Mouse (Mus musculus) lung, postnatal 0 days (tissue): ENCODE data around the gene Mylip. TPM values are rescaled to one million over a fixed set of nuclear protein-coding genes. Genes with fewer than 3 reads are reported as not detected.

Source experiments
- ATAC-seq: fragments of 200-750 bp; cut with Nextera tagmentation; 2 replicates; pipeline ENCODE4 v1.8.0; 2017; ENCODE audit warnings: moderate library complexity
- DNase-seq: peaks from one replicate; pipeline ENCODE4 v3.0.0-alpha.2; 2016; ENCODE audit warnings: low spot score
- H3K27ac ChIP-seq: fragments of 300-500 bp; sonication (generic); 2 replicates; pipeline ENCODE4 v1.5.1; 2014; ENCODE audit warnings: antibody characterized with exemption, mild to moderate bottlenecking, low read length, mixed read lengths
- H3K27me3 ChIP-seq: fragments of 300-500 bp; sonication (generic); replicated peaks from 2 replicates; pipeline ENCODE4 v1.6.1; 2014; ENCODE audit warnings: low read length, mixed read lengths; ENCODE audit not compliant: insufficient read depth
- H3K36me3 ChIP-seq: fragments of 300-500 bp; sonication (generic); 2 replicates; pipeline ENCODE4 v1.6.1; 2014; ENCODE audit warnings: low read length, mixed read lengths; ENCODE audit not compliant: insufficient read depth
- H3K4me1 ChIP-seq: fragments of 300-500 bp; sonication (generic); 2 replicates; pipeline ENCODE4 v1.6.1; 2014; ENCODE audit warnings: antibody characterized with exemption, low read depth, low read length, mixed read lengths; ENCODE audit not compliant: insufficient read depth
- H3K4me2 ChIP-seq: fragments of 300-500 bp; sonication (generic); replicated peaks from 2 replicates; pipeline ENCODE4 v1.6.1; 2014; ENCODE audit warnings: low read depth, mild to moderate bottlenecking, low read length, moderate library complexity, mixed read lengths
- H3K4me3 ChIP-seq: fragments of 300-500 bp; sonication (generic); 2 replicates; pipeline ENCODE4 v1.5.1; 2014; ENCODE audit warnings: low read depth, low read length
- H3K9ac ChIP-seq: fragments of 300-500 bp; sonication (generic); replicated peaks from 2 replicates; pipeline ENCODE4 v1.6.1; 2014; ENCODE audit warnings: low read depth, mild to moderate bottlenecking
- H3K9me3 ChIP-seq: fragments of 300-500 bp; sonication (generic); 2 replicates; pipeline ENCODE4 v1.6.1; 2016; ENCODE audit warnings: low read length, mixed read lengths
- CTCF ChIP-seq: IDR thresholded peaks from 2 replicates; pipeline ENCODE4 v1.5.1; 2016; ENCODE audit warnings: antibody characterized with exemption, mild to moderate bottlenecking
- EP300 ChIP-seq: IDR thresholded peaks from 2 replicates; pipeline ENCODE4 v1.6.1; 2016; ENCODE audit warnings: antibody characterized with exemption, mild to moderate bottlenecking, control low read depth
- WGBS: fragments of 180-500 bp; shearing (Covaris S2); extraction: QIAGEN DNeasy Blood & Tissue Kit; methylation state at CpG from one replicate; pipeline ENCODE4 v1.1.7; 2014; 5-methylcytosine and 5-hydroxymethylcytosine counted together
- polyA plus RNA-seq: library from polyadenylated mRNA; unstranded; fragments of >200 nt; fragmentation: Nextera tagmentation; extraction: Ambion mirVana; gene quantifications from 2 replicates; pipeline ENCODE4 v1.2.1, GENCODE M21; 2015

Gene Mylip
- polyA plus RNA-seq, 1 experiment from 2014 or later, result 6.8 TPM

DNA sequence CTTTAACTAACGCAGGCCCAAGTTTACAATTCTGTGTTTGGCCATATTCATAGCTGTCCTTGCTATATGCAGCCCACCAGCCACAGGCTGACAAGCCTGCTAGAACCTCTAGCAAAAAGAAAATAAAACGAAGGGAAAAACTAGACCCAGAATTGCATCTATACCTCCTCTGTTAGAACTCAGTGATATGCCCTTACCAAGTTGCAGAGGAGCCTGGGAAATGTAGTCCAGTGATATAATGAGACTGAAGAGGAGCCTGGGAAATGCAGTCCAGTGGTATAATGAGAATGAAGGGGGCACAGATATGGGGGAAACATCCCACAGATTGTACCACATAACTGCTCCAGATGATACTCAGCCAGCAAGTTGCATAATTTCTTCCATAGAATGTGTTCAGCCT is 34.7 kb upstream of the Mylip start:
- Histone ChIP-seq H3K9ac (no peak overlapping the region), H3K36me3 (no peaks in the 10 kb centered on the region), H3K4me1 (no peaks in the 10 kb centered on the region), H3K27me3 (no peaks in the 10 kb centered on the region), H3K27ac (no peak overlapping the region), H3K4me2 (no peak overlapping the region), H3K4me3 (no peak overlapping the region), H3K9me3 (no peaks in the 10 kb centered on the region)
- WGBS, result 76% methylated on average over 2 of the region's 2 CpGs
- no peak for TF ChIP-seq EP300
- no peak for TF ChIP-seq CTCF
- peak; percentile 21 for DNase-seq
- ATAC-seq, result no peak

DNA sequence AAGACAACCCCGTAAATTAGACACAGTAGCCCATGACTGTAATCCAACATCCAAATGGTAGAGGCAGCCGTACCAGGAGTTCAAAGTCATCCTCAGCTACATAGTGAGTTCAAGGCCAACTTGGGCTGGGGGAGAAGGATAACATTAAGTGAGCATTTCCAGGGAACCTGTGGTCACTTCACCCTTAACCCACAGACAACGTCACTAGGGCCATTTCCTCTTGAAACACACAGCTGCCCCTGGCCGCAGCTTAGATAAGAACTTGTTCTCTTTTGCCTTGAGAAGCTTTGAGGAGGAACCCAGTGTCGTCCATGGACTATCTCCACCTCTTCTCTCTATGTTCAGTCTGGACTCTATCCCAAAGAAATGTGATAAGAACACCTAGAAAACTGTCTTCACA is 31.3 kb upstream of the Mylip start:
- no peak overlapping the region for H3K4me3 ChIP-seq
- 76% methylated on average over 5 of the region's 5 CpGs for WGBS
- ATAC-seq, result no peak
- H3K9me3 ChIP-seq, result no peaks in the 10 kb centered on the region
- no peaks in the 10 kb centered on the region for H3K27me3 ChIP-seq
- TF ChIP-seq EP300 (no peak), CTCF (no peak)
- H3K4me2 ChIP-seq, result no peak overlapping the region
- H3K27ac ChIP-seq, result no peak overlapping the region
- no peaks in the 10 kb centered on the region for H3K4me1 ChIP-seq
- no peak overlapping the region for H3K9ac ChIP-seq
- H3K36me3 ChIP-seq, result no peaks in the 10 kb centered on the region
- DNase-seq, result no peak

DNA sequence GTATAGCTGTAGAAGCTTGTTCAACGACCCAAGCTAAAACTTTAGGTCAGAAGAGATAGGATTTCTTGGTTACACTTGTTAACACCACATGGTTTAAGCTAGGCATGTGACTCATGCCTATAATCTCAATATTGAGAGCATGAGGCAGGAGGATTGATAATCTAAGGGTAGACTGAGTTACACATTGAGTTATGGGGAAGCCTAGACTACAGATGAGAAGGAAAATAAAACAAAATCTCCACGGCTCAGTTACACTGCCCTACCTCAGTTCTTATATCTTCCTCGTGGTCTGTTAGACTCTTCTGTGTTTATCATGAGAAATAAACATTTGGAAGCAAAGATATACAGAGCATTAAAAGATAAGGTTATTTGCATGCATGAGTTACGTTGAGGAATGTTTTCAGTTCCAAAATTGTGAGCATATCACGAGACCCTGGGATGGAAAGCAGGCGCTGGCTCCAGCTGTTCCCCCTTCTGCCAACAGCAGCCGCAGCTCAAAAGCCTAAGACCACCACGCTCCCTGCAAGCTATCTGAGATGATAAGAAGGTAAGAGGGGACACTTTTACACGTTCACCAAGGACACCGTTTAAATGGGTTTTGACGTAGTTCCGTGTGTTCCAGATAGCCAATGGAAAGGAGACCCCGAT is 30.7 kb upstream of the Mylip start:
- Histone ChIP-seq H3K27ac (no peak overlapping the region), H3K4me2 (no peak overlapping the region), H3K9me3 (no peaks in the 10 kb centered on the region), H3K36me3 (no peaks in the 10 kb centered on the region), H3K9ac (no peak overlapping the region), H3K4me1 (no peaks in the 10 kb centered on the region), H3K4me3 (no peak overlapping the region), H3K27me3 (no peaks in the 10 kb centered on the region)
- ATAC-seq (no peak), DNase-seq (peak; percentile 7)
- TF ChIP-seq EP300 (no peak), CTCF (no peak)
- WGBS, result 59% methylated on average over 13 of the region's 13 CpGs

DNA sequence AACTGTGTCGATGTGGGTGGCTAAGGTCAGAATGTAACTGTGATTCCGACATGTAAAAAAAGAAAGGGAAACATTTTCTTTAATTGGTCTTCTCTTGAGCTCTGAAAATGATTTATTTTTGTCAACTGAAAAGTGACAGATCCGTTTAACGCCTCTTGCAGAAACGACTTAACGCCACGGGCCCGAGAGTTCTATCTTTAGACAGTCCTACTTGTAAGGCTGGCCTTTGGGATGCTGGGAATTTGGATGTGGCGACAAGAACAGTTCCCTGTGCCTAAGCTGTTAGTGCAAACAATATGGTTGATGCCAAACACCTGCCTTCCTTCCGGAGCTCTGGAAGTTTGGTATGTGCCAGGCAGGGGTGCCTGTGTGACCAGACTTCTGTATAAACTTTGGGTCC is 23.8 kb upstream of the Mylip start:
- no peak for DNase-seq
- no peak for TF ChIP-seq CTCF
- ATAC-seq, result no peak
- WGBS, result 75% methylated on average over 10 of the region's 10 CpGs
- no peak overlapping the region for H3K4me2 ChIP-seq
- H3K27ac ChIP-seq, result no peak overlapping the region
- no peaks in the 10 kb centered on the region for H3K27me3 ChIP-seq
- no peak overlapping the region for H3K9ac ChIP-seq
- no peaks in the 10 kb centered on the region for H3K4me1 ChIP-seq
- no peaks in the 10 kb centered on the region for H3K36me3 ChIP-seq
- no peaks in the 10 kb centered on the region for H3K9me3 ChIP-seq
- H3K4me3 ChIP-seq, result no peak overlapping the region

DNA sequence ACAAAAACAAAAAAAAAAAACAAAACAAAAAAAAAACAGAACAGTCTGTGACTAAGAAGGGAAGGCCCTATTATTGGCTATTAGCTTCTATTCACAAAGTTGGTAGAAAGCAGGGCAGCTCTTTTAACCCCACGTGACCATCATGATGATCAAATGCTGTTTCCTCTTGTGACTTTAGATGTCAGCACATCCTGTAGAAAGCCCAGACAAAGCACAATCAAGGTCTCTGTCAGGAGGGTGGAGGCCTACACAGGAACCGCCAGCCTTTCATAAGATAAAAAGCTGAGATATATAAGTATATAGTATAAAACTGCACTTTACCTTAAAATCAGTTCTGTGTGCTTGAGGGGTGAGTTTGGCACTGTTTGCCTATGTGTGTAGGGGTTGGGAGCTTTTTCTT is 17.9 kb upstream of the Mylip start:
- 51% methylated on average over 2 of the region's 2 CpGs for WGBS
- no peak for ATAC-seq
- no peak overlapping the region for H3K9ac ChIP-seq
- peak; percentile 40 for DNase-seq
- H3K27me3 ChIP-seq, result no peaks in the 10 kb centered on the region
- no peak for TF ChIP-seq EP300
- no peak overlapping the region for H3K4me2 ChIP-seq
- no peaks in the 10 kb centered on the region for H3K9me3 ChIP-seq
- no peak overlapping the region for H3K4me3 ChIP-seq
- no peaks in the 10 kb centered on the region for H3K36me3 ChIP-seq
- no peaks in the 10 kb centered on the region for H3K4me1 ChIP-seq
- H3K27ac ChIP-seq, result no peak overlapping the region

DNA sequence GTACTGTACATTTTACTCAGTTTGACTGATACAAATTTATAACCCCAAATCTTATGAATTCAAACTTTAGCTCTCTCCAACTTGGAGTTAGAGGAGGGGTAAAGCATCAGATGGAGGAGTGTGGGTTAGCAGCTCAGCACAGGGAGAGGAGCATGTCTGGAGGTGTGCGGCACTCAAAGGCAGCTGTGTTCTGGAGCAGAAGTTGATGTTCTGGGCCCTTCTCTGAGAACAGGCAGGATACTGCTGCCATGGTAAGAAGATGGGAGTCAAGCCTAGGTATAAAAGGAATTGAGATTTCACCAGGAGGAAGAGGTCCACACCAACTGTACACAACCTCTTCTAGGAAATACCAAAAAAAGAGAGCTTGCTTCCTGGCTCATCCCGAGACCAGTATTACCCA is 17.1 kb upstream of the Mylip start:
- H3K27ac ChIP-seq, result no peak overlapping the region
- H3K4me3 ChIP-seq, result no peak overlapping the region
- H3K4me1 ChIP-seq, result no peaks in the 10 kb centered on the region
- ATAC-seq (no peak), DNase-seq (no peak)
- no peaks in the 10 kb centered on the region for H3K27me3 ChIP-seq
- no peak overlapping the region for H3K9ac ChIP-seq
- H3K4me2 ChIP-seq, result no peak overlapping the region
- H3K9me3 ChIP-seq, result no peaks in the 10 kb centered on the region
- 78% methylated on average over 2 of the region's 2 CpGs for WGBS
- no peaks in the 10 kb centered on the region for H3K36me3 ChIP-seq
- TF ChIP-seq EP300 (no peak), CTCF (no peak)

DNA sequence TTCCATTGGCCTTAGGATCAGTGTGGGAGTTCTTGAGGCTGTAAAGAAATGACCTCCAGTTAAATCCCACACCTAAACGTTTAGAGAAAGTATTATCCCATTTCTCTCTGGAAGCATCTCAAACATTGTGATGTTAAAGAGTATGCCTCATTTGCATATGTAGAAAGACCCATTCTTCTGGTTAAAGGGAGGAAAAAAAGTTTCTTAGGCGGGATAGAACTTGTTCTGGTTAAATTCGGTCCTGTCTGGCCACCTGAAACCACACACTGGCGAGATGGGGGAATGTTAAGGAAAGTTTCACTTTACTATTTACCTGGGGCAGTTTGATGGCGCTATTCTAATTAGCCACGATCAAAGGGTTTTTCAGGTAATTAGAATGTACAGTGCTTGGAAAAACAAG is 14.7 kb upstream of the Mylip start:
- no peak for DNase-seq
- Histone ChIP-seq H3K4me3 (no peak overlapping the region), H3K9me3 (no peaks in the 10 kb centered on the region), H3K4me1 (no peaks in the 10 kb centered on the region), H3K27ac (no peak overlapping the region), H3K4me2 (no peak overlapping the region), H3K27me3 (no peaks in the 10 kb centered on the region), H3K36me3 (no peaks in the 10 kb centered on the region), H3K9ac (no peak overlapping the region)
- WGBS, result 52% methylated on average over 6 of the region's 6 CpGs
- no peak for ATAC-seq
- TF ChIP-seq EP300 (no peak), CTCF (no peak)
